Mouse (Mus musculus): ENCODE data around the gene Lpin3. TPM values are rescaled to one million over a fixed set of nuclear protein-coding genes. Genes with fewer than 3 reads are reported as not detected.

The Lpin3 gene
- polyA plus RNA-seq, 1 experiment, result 15.2 TPM

DNA sequence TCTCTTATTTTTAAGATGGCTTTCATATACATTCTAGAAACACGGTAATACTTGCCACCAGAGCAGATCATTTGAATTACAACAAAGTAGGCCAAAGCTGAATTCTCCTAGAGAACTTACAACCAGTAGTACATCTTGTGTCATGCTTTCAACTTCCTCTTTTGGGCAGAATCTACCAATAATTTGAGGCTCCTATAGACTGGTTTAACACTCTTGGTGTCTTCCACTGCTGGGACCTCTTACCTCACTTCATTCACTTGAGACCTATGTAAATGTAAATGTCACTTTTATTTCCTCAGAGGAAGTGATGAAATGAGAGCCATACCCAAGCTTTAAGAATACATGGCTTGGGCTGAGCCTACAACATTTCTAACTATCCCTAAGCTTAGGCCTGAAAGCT is 16.4 kb upstream of the Lpin3 start:
- TF ChIP-seq CTCF (IDR thresholded peaks at IDR 0.05; ENCODE audit: insufficient read depth, low read length) (no peak), POLR2A (IDR thresholded peaks at IDR 0.05; ENCODE audit: borderline replicate concordance, extremely low read depth, low read depth, low read length) (no peak)
- WGBS, result 83% methylated on average over 1 of the region's 1 CpGs
- no peak overlapping the region for H3K4me3 ChIP-seq (replicated peaks; ENCODE audit: extremely low read depth, low read depth, low read length)
- no peak for DNase-seq
- peaks cover 15% of the 10 kb centered on the region for H3K4me1 ChIP-seq (ENCODE audit: control insufficient read depth, insufficient read depth, low read length)

- 92% methylated on average over 2 of the region's 2 CpGs for WGBS
- Histone ChIP-seq H3K4me1 (ENCODE audit: control insufficient read depth, insufficient read depth, low read length) (peaks cover 11% of the 10 kb centered on the region), H3K4me3 (replicated peaks; ENCODE audit: extremely low read depth, low read depth, low read length) (no peak overlapping the region)
- no peak for TF ChIP-seq CTCF (IDR thresholded peaks at IDR 0.05; ENCODE audit: insufficient read depth, low read length)
- TF ChIP-seq POLR2A (IDR thresholded peaks at IDR 0.05; ENCODE audit: borderline replicate concordance, extremely low read depth, low read depth, low read length), result no peak
- no peak for DNase-seq
Observed at GRCm38 (mm10) chr2:160865266-160865665, 15.2 kb upstream of the Lpin3 start.

DNA sequence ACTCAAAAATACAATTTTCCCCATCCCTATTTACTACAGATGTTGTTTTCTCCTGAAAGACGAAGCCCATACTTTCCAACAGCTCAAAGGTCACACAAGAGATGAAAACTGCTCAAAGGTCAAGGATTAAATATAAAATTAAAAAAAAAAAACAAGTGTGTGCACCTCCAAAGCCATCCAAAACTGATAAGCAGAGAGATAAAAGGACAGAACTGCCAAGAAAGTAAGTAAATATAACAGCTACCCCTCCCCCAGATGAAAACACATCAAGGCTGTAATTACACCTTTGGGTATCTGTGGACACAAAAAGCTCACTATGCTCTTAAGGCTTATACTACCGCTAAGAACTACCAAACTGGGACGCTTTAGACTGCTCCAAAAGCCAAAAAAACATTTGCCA is 11.0 kb upstream of the Lpin3 start:
- 73% methylated on average over 3 of the region's 3 CpGs for WGBS
- TF ChIP-seq POLR2A (IDR thresholded peaks at IDR 0.05; ENCODE audit: borderline replicate concordance, extremely low read depth, low read depth, low read length), result no peak
- TF ChIP-seq CTCF (IDR thresholded peaks at IDR 0.05; ENCODE audit: insufficient read depth, low read length), result no peak
- Histone ChIP-seq H3K4me1 (ENCODE audit: control insufficient read depth, insufficient read depth, low read length) (peaks cover 3% of the 10 kb centered on the region), H3K4me3 (replicated peaks; ENCODE audit: extremely low read depth, low read depth, low read length) (no peak overlapping the region)
- no peak for DNase-seq

DNA sequence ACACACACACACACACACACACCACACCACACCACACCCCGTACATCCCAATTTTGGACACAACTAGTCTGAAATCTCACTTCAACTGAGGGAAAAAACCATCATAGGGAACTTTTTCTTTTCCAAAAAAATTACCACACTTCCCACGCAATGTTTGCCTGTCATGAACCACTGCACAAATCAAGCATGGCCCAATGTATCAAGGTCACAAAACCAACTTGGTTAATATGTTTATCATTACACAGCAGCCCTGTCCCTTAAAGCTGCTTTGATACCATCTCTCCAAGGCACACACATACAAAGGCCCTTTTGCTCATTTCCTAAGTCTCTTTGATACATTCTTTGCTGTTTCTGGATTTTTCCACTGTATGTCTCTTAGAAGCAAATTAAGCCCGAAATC is 9.2 kb upstream of the Lpin3 start:
- TF ChIP-seq CTCF (IDR thresholded peaks at IDR 0.05; ENCODE audit: insufficient read depth, low read length), result no peak
- no peak for TF ChIP-seq POLR2A (IDR thresholded peaks at IDR 0.05; ENCODE audit: borderline replicate concordance, extremely low read depth, low read depth, low read length)
- no peak for DNase-seq
- Histone ChIP-seq H3K4me3 (replicated peaks; ENCODE audit: extremely low read depth, low read depth, low read length) (peak overlapping the region; percentile 32), H3K4me1 (ENCODE audit: control insufficient read depth, insufficient read depth, low read length) (peaks cover 3% of the 10 kb centered on the region)
- WGBS, result 61% methylated on average over 3 of the region's 3 CpGs

GRCm38 (mm10) chr2:160872395-160872794 is 8.1 kb upstream of the Lpin3 start:
- under 1% methylated on average over 29 of the region's 47 CpGs for WGBS
- H3K4me1 ChIP-seq (ENCODE audit: control insufficient read depth, insufficient read depth, low read length), result peaks cover 3% of the 10 kb centered on the region
- DNase-seq, result peak; percentile 72
- no peak for TF ChIP-seq CTCF (IDR thresholded peaks at IDR 0.05; ENCODE audit: insufficient read depth, low read length)
- TF ChIP-seq POLR2A (IDR thresholded peaks at IDR 0.05; ENCODE audit: borderline replicate concordance, extremely low read depth, low read depth, low read length), result peak; percentile 20; the same call in 1 of the 2 replicates
- H3K4me3 ChIP-seq (replicated peaks; ENCODE audit: extremely low read depth, low read depth, low read length), result peak overlapping the region; percentile 76

DNA sequence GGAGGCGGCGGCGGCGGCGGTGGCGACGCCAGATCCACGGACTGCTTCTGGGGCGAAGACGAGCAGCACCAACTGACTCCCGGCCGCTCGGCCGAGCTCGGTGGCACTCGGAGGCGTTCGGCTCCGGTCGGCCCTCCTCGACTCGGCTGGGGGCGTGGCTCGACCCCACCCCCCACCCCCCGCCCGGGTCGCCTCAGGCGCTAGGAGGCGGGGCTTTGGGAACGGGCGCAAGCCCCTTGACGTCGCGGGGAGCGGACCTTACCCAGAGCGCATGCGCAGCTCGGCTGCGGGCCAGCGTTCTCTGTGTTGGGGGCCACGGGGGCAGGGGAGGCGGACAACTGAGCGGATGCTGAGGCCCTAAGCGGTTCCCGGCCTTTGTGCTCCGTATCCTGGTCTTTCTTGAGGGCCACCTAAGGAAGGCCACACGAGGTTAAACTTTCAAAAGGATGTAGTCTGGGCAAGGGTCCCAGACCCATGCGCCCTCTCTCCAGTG is 7.5 kb upstream of the Lpin3 start, which contains the start of gene Zhx3:
Zhx3 (minus strand) TSS at position 109 of the 493 bp plus-strand sequence.
- WGBS, result under 1% methylated on average over 44 of the region's 48 CpGs

GRCm38 (mm10) chr2:160874231-160874877 is 6.1 kb upstream of the Lpin3 start:
- no peaks in the 10 kb centered on the region; the same call in none of the 2 replicates for H3K4me1 ChIP-seq (ENCODE audit: control insufficient read depth, insufficient read depth, low read length)
- WGBS, result 42% methylated on average over 5 of the region's 5 CpGs
- H3K4me3 ChIP-seq (replicated peaks; ENCODE audit: extremely low read depth, low read depth, low read length), result no peak overlapping the region
- DNase-seq, result no peak
- TF ChIP-seq POLR2A (IDR thresholded peaks at IDR 0.05; ENCODE audit: borderline replicate concordance, extremely low read depth, low read depth, low read length) (no peak), CTCF (IDR thresholded peaks at IDR 0.05; ENCODE audit: insufficient read depth, low read length) (no peak)

More for the DNA sequence above, 7.5 kb upstream of the Lpin3 start, which contains the start of gene Zhx3:
- peak; percentile 57; the same call in 1 of the 2 replicates for TF ChIP-seq POLR2A (IDR thresholded peaks at IDR 0.05; ENCODE audit: borderline replicate concordance, extremely low read depth, low read depth, low read length)
- no peak for TF ChIP-seq CTCF (IDR thresholded peaks at IDR 0.05; ENCODE audit: insufficient read depth, low read length)
- DNase-seq, result peak; percentile 88
- H3K4me3 ChIP-seq (replicated peaks; ENCODE audit: extremely low read depth, low read depth, low read length), result peak within 1 kb of the TSS; percentile 76
- H3K4me1 ChIP-seq (ENCODE audit: control insufficient read depth, insufficient read depth, low read length), result peaks cover 3% of the 10 kb centered on the region

DNA sequence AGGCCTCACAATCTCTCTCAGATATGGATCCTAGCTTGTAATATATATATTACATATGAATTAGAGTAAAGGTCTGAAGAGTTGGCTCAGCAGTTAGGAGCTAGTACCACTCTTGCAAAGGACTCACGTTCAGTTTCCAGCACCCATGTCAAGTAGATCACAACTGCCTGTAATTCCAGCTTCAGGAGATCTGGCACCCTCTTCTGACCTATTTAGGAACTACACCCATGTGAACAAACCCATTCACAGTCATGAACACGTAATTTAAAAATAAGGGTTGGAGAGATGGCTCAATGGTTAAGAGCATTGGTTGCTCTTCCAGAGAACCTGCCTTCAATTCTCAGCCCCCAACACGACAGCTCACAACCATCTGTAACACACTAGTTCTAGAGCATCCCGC is 4.4 kb upstream of the Lpin3 start:
- WGBS, result 93% methylated on average over 4 of the region's 4 CpGs
- Histone ChIP-seq H3K4me1 (ENCODE audit: control insufficient read depth, insufficient read depth, low read length) (peaks cover 5% of the 10 kb centered on the region), H3K4me3 (replicated peaks; ENCODE audit: extremely low read depth, low read depth, low read length) (no peak overlapping the region)
- DNase-seq, result no peak
- no peak for TF ChIP-seq POLR2A (IDR thresholded peaks at IDR 0.05; ENCODE audit: borderline replicate concordance, extremely low read depth, low read depth, low read length)
- TF ChIP-seq CTCF (IDR thresholded peaks at IDR 0.05; ENCODE audit: insufficient read depth, low read length), result no peak

DNA sequence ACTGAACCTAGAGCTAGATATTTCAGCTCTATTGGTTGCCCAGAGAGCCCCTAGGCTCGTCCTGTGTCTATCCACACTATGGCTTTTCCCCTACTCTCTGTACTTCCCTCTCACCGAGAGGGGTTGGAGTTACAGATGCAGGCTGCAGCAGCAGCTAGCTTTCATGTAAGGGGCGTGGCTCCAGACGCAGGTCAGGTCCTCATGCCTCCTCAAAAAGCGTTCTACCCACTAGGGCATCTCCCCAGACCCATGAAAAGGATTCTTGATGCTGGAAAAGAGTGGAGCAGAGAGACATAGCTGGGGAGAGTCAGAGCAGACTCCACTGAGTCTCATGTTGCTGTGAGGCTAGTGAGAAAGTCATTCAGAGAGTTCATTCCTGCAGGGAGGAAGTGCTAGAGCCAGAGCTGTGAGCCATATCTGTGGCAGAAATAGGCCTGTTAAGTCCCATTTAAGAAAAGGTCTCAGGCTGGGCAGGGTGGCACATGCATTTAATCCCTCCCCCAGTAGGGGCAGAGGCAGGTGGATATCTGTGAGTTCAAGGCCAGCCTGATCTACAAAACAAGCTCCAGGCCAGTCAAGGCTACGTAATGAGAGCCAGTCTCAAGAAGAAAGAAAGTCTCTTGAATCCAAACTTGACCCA is 1.1 kb downstream of the Lpin3 start:
- Histone ChIP-seq H3K4me1 (ENCODE audit: control insufficient read depth, insufficient read depth, low read length) (peaks cover 12% of the 10 kb centered on the region; the same call in 1 of the 2 replicates), H3K4me3 (replicated peaks; ENCODE audit: extremely low read depth, low read depth, low read length) (no peak overlapping the region)
- TF ChIP-seq CTCF (IDR thresholded peaks at IDR 0.05; ENCODE audit: insufficient read depth, low read length) (no peak), POLR2A (IDR thresholded peaks at IDR 0.05; ENCODE audit: borderline replicate concordance, extremely low read depth, low read depth, low read length) (no peak)
- WGBS, result 61% methylated on average over 6 of the region's 6 CpGs
- DNase-seq, result no peak
